Mouse (Mus musculus) kidney, adult 2 months (tissue): ENCODE measurements at regions not wholly inside any gene's neighbourhood (a gene's known extent, or its start where the extent isn't known, plus 50 kb on each side); places are given as distances from the start of the nearest gene placed in this dataset.

ENCODE experiments used
- CTCF ChIP-seq: fragments of 200-500 bp; conservative IDR thresholded peaks from 2 replicates; pipeline ENCODE4 v1.5.1; 2011; ENCODE audit warnings: low read depth, mild to moderate bottlenecking, control low read depth, low read length, moderate library complexity, mixed read lengths; ENCODE audit not compliant: insufficient read depth, insufficient read length
- POLR2A ChIP-seq: fragments of 200-500 bp; IDR thresholded peaks from one replicate; pipeline ENCODE4 v1.6.1; 2011; ENCODE audit warnings: low read depth, low read length, control low read depth

DNA sequence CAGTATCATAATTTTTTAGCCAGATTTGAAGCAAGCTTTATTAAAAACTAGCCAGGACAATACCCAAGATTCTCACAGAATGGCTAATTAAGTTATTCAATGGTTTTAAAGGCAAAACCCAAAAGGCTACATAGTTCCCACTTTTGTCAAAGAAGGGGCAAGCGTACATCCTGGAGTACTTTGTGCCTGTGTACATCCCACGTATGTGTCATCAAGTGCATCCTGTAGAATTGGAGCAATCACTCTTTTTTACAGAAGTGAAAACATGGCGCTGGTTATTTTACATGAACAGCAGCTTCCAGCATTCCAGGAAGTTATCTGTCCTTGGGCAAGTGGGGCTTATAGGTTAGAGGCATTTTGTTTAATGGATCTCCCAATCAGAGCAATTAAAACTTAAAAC, 119.0 kb upstream of the Htr2a start:
- TF ChIP-seq POLR2A (no peak), CTCF (no peak)
